Mouse (Mus musculus) intestine, embryonic 16.5 days (tissue): ENCODE results near the gene Plxna4. TPM values are rescaled to one million over a fixed set of nuclear protein-coding genes. Genes with fewer than 3 reads are reported as not detected.

ENCODE experiments used
- ATAC-seq: fragments of 200-750 bp; cut with Nextera tagmentation; 2 replicates; pipeline ENCODE4 v1.8.0; 2017; ENCODE audit warnings: moderate TSS enrichment, moderate library complexity
- H3K27ac ChIP-seq: fragments of 300-500 bp; sonication (generic); 2 replicates; pipeline ENCODE4 v1.5.1; 2014; ENCODE audit warnings: mild to moderate bottlenecking, low read length
- H3K27me3 ChIP-seq: fragments of 300-500 bp; sonication (generic); replicated peaks from 2 replicates; pipeline ENCODE4 v1.6.1; 2014; ENCODE audit warnings: low read length, control low read depth, mixed read lengths; ENCODE audit not compliant: control insufficient read depth, insufficient read depth
- H3K36me3 ChIP-seq: fragments of 300-500 bp; sonication (generic); 2 replicates; pipeline ENCODE4 v1.6.1; 2014; ENCODE audit warnings: low read length, control low read depth; ENCODE audit not compliant: control insufficient read depth, insufficient read depth
- H3K4me1 ChIP-seq: fragments of 300-500 bp; sonication (generic); 2 replicates; pipeline ENCODE4 v1.6.1; 2014; ENCODE audit warnings: low read length, control low read depth, mixed read lengths; ENCODE audit not compliant: control insufficient read depth, insufficient read depth
- H3K4me2 ChIP-seq: fragments of 300-500 bp; sonication (generic); 2 replicates; pipeline ENCODE4 v1.6.1; 2014; ENCODE audit warnings: low read depth, low read length, control low read depth
- H3K4me3 ChIP-seq: fragments of 300-500 bp; sonication (generic); 2 replicates; pipeline ENCODE4 v1.5.1; 2014; ENCODE audit warnings: mild to moderate bottlenecking, low read length
- H3K9ac ChIP-seq: fragments of 300-500 bp; sonication (generic); 2 replicates; pipeline ENCODE4 v1.6.1; 2014; ENCODE audit warnings: low read depth, low read length
- H3K9me3 ChIP-seq: fragments of 300-500 bp; sonication (generic); 2 replicates; pipeline ENCODE4 v1.6.1; 2016; ENCODE audit warnings: low read length, control low read depth; ENCODE audit not compliant: control insufficient read depth
- WGBS: fragments of 180-500 bp; shearing (Covaris S2); extraction: QIAGEN DNeasy Blood & Tissue Kit; methylation state at CpG from one replicate; pipeline ENCODE4 v1.1.7; 2014; 5-methylcytosine and 5-hydroxymethylcytosine counted together
- polyA plus RNA-seq: library from polyadenylated mRNA; unstranded; fragments of >200 nt; fragmentation: Nextera tagmentation; extraction: Ambion mirVana; gene quantifications from 2 replicates; pipeline ENCODE4 v1.2.1, GENCODE M21; 2015

The Plxna4 gene
- polyA plus RNA-seq, 1 experiment from 2014 or later, result 1.3 TPM

GRCm38 (mm10) chr6:32386915-32387314, 201.1 kb downstream of the Plxna4 start:
- WGBS, result 76% methylated on average over 2 of the region's 2 CpGs

GRCm38 (mm10) chr6:32384937-32385336, 203.1 kb downstream of the Plxna4 start:
- Histone ChIP-seq H3K27ac (no peak overlapping the region), H3K27me3 (no peaks in the 10 kb centered on the region), H3K36me3 (no peaks in the 10 kb centered on the region), H3K9me3 (no peaks in the 10 kb centered on the region), H3K4me1 (no peaks in the 10 kb centered on the region), H3K9ac (no peak overlapping the region), H3K4me3 (no peak overlapping the region), H3K4me2 (no peak overlapping the region)
- WGBS, result 56% methylated on average over 8 of the region's 8 CpGs
- ATAC-seq, result no peak

More at GRCm38 (mm10) chr6:32386915-32387314, 201.1 kb downstream of the Plxna4 start:
- Histone ChIP-seq H3K4me2 (no peak overlapping the region), H3K9me3 (no peaks in the 10 kb centered on the region), H3K27ac (no peak overlapping the region), H3K4me1 (no peaks in the 10 kb centered on the region), H3K27me3 (no peaks in the 10 kb centered on the region), H3K9ac (no peak overlapping the region), H3K36me3 (no peaks in the 10 kb centered on the region), H3K4me3 (no peak overlapping the region)
- ATAC-seq, result no peak

- 86% methylated on average over 8 of the region's 8 CpGs for WGBS
- Histone ChIP-seq H3K27ac (no peak overlapping the region), H3K36me3 (no peaks in the 10 kb centered on the region), H3K9me3 (no peaks in the 10 kb centered on the region), H3K27me3 (no peaks in the 10 kb centered on the region), H3K4me3 (no peak overlapping the region), H3K4me2 (no peak overlapping the region), H3K4me1 (no peaks in the 10 kb centered on the region), H3K9ac (no peak overlapping the region)
- ATAC-seq, result no peak
Measured at GRCm38 (mm10) chr6:32384423-32384822, 203.6 kb downstream of the Plxna4 start.

GRCm38 (mm10) chr6:32381516-32381915, 206.5 kb downstream of the Plxna4 start:
- Histone ChIP-seq H3K4me2 (no peak overlapping the region), H3K27me3 (no peaks in the 10 kb centered on the region), H3K27ac (no peak overlapping the region), H3K4me1 (no peaks in the 10 kb centered on the region), H3K36me3 (no peaks in the 10 kb centered on the region), H3K9ac (no peak overlapping the region), H3K4me3 (no peak overlapping the region), H3K9me3 (no peaks in the 10 kb centered on the region)
- WGBS, result 46% methylated on average over 10 of the region's 10 CpGs
- no peak for ATAC-seq

GRCm38 (mm10) chr6:32377181-32377580, 210.8 kb downstream of the Plxna4 start:
- Histone ChIP-seq H3K27me3 (no peaks in the 10 kb centered on the region), H3K9me3 (no peaks in the 10 kb centered on the region), H3K9ac (no peak overlapping the region), H3K36me3 (no peaks in the 10 kb centered on the region), H3K4me2 (no peak overlapping the region), H3K27ac (no peak overlapping the region), H3K4me1 (no peaks in the 10 kb centered on the region), H3K4me3 (no peak overlapping the region)
- no peak for ATAC-seq
- 72% methylated on average over 8 of the region's 8 CpGs for WGBS

GRCm38 (mm10) chr6:32373931-32374361, 214.0 kb downstream of the Plxna4 start:
- ATAC-seq, result no peak
- Histone ChIP-seq H3K27me3 (no peaks in the 10 kb centered on the region), H3K4me2 (no peak overlapping the region), H3K9me3 (no peaks in the 10 kb centered on the region), H3K4me3 (no peak overlapping the region), H3K9ac (no peak overlapping the region), H3K27ac (no peak overlapping the region), H3K36me3 (no peaks in the 10 kb centered on the region), H3K4me1 (no peaks in the 10 kb centered on the region)
- 87% methylated on average over 8 of the region's 8 CpGs for WGBS

GRCm38 (mm10) chr6:32369092-32369491, 218.9 kb downstream of the Plxna4 start:
- ATAC-seq, result no peak
- Histone ChIP-seq H3K4me1 (no peaks in the 10 kb centered on the region), H3K4me3 (no peak overlapping the region), H3K9me3 (no peaks in the 10 kb centered on the region), H3K9ac (no peak overlapping the region), H3K27me3 (no peaks in the 10 kb centered on the region), H3K27ac (no peak overlapping the region), H3K4me2 (no peak overlapping the region), H3K36me3 (no peaks in the 10 kb centered on the region)
- 84% methylated on average over 3 of the region's 3 CpGs for WGBS

- WGBS, result 55% methylated on average over 4 of the region's 4 CpGs
- Histone ChIP-seq H3K27ac (no peak overlapping the region), H3K4me2 (no peak overlapping the region), H3K36me3 (no peaks in the 10 kb centered on the region), H3K9me3 (no peaks in the 10 kb centered on the region), H3K9ac (no peak overlapping the region), H3K27me3 (no peaks in the 10 kb centered on the region), H3K4me1 (no peaks in the 10 kb centered on the region), H3K4me3 (no peak overlapping the region)
- ATAC-seq, result no peak
Measured at GRCm38 (mm10) chr6:32368408-32368807, 219.6 kb downstream of the Plxna4 start.

- H3K4me3 ChIP-seq, result no peak overlapping the region
- 86% methylated on average over 5 of the region's 5 CpGs for WGBS
- ATAC-seq, result no peak
- H3K27ac ChIP-seq, result no peak overlapping the region
- H3K4me2 ChIP-seq, result no peak overlapping the region
- H3K4me1 ChIP-seq, result no peaks in the 10 kb centered on the region
- no peak overlapping the region for H3K9ac ChIP-seq
- H3K36me3 ChIP-seq, result no peaks in the 10 kb centered on the region
- no peaks in the 10 kb centered on the region for H3K27me3 ChIP-seq
- no peaks in the 10 kb centered on the region for H3K9me3 ChIP-seq
Measured at GRCm38 (mm10) chr6:32364933-32365332, 223.1 kb downstream of the Plxna4 start.

- H3K4me3 ChIP-seq, result no peak overlapping the region
- no peaks in the 10 kb centered on the region for H3K9me3 ChIP-seq
- H3K9ac ChIP-seq, result no peak overlapping the region
- no peaks in the 10 kb centered on the region for H3K4me1 ChIP-seq
- no peaks in the 10 kb centered on the region for H3K27me3 ChIP-seq
- no peaks in the 10 kb centered on the region for H3K36me3 ChIP-seq
- ATAC-seq, result no peak
- no peak overlapping the region for H3K27ac ChIP-seq
- whole genome bisulfite sequencing, result 70% methylated on average over 7 of the region's 7 CpGs
- no peak overlapping the region for H3K4me2 ChIP-seq
Measured at GRCm38 (mm10) chr6:32363489-32364068, 224.4 kb downstream of the Plxna4 start.
